In genomic region chr16:92445377-92445776, GRCm38 (mm10) we compare ENCODE assay signal across 9 mouse cellular contexts. TPM values are rescaled to one million over a fixed set of nuclear protein-coding genes. Genes with fewer than 3 reads are reported as not detected.
A peak's percentile ranks its signal among the peaks of the same experiment; 100 is the strongest.
DNase-seq lines count a peak whose midpoint lies in the region; ATAC-seq and TF ChIP-seq lines count a peak whose summit lies in the region.
"Had no signal": no experiment of that assay in that cellular context is flagged by ENCODE, and none has a peak within 500 bp of the region (broad histone marks: within the 10 kb centered on the region; RNA-seq: fewer than 3 reads in every experiment).

No protein-coding gene starts in this region.

- no peak overlapping the region for H3K27ac ChIP-seq in cerebellum, adult 2 months (ENCODE audit: insufficient read depth, low read length)
- no peak overlapping the region for H3K27ac ChIP-seq in liver, adult 2 months (replicated peaks; ENCODE audit: insufficient read depth, low read depth, low read length)
- no peak overlapping the region for H3K27ac ChIP-seq in liver, embryonic 11.5 days (ENCODE audit: low read depth, low read length)

- no peak overlapping the region for H3K4me3 ChIP-seq in cerebellum, adult 2 months (replicated peaks; ENCODE audit: insufficient read depth, low read depth, low read length)
- H3K4me3 ChIP-seq in liver, adult 2 months (ENCODE audit: insufficient read depth, low read depth, low read length): no peak overlapping the region
- H3K4me3 ChIP-seq in liver, embryonic 11.5 days (ENCODE audit: low read depth, low read length): no peak overlapping the region
- H3K4me3 ChIP-seq: erythroblast, embryonic 14.5 days had no signal

- TF ChIP-seq POLR2A in cerebellum, adult 2 months (IDR thresholded peaks at IDR 0.05; ENCODE audit: borderline replicate concordance, insufficient read depth, low read length): no peak
- no peak for TF ChIP-seq POLR2A in liver, adult 2 months (IDR thresholded peaks at IDR 0.05; ENCODE audit: extremely low read depth, insufficient read depth, low read length)

- H3K4me2 ChIP-seq in liver, embryonic 11.5 days: no peak overlapping the region

- 78% methylated on average over 10 of the region's 10 CpGs for WGBS in cerebellum, adult 2 months
- WGBS in liver, adult 2 months: 78% methylated on average over 10 of the region's 10 CpGs
- WGBS in liver, embryonic 11.5 days: 64% methylated on average over 10 of the region's 10 CpGs

- TF ChIP-seq CTCF in cerebellum, adult 2 months (IDR thresholded peaks at IDR 0.05; ENCODE audit: borderline replicate concordance, insufficient read depth, low read depth, low read length): peak; percentile 50; the same call in 1 of the 2 replicates
- peak; percentile 74 for TF ChIP-seq CTCF in liver, adult 2 months (IDR thresholded peaks at IDR 0.05; ENCODE audit: low read depth, low read length)

- H3K9me3 ChIP-seq in liver, embryonic 11.5 days (ENCODE audit: control insufficient read depth, low read length): no peaks in the 10 kb centered on the region

- H3K9ac ChIP-seq in liver, adult 2 months (ENCODE audit: low read depth, low read length): no peak overlapping the region
- H3K9ac ChIP-seq in liver, embryonic 11.5 days (ENCODE audit: low read depth, low read length): no peak overlapping the region

- no peaks in the 10 kb centered on the region for H3K27me3 ChIP-seq in cerebellum, adult 2 months (ENCODE audit: control insufficient read depth, insufficient read depth, low read length)
- no peaks in the 10 kb centered on the region for H3K27me3 ChIP-seq in liver, adult 2 months (ENCODE audit: control insufficient read depth, insufficient read depth, low read length)
- no peaks in the 10 kb centered on the region for H3K27me3 ChIP-seq in liver, embryonic 11.5 days (replicated peaks; ENCODE audit: control insufficient read depth, insufficient read depth, low read length)

- no peak for ATAC-seq in liver, embryonic 11.5 days (replicated peaks; ENCODE audit: low FRiP score)
- peak; percentile 63 for ATAC-seq in megakaryocyte progenitor cell, adult 5-6 weeks (replicated peaks; ENCODE audit: poor library complexity)
- no peak for ATAC-seq in frontal cortex, adult (ENCODE audit: low TSS enrichment)

- H3K79me2 ChIP-seq in liver, adult 2 months (ENCODE audit: control insufficient read depth, insufficient read depth, low read length): 0 out of 2 replicates have a peak, but pooled peaks cover 5% of the 10 kb centered on the region

- DNase-seq in cerebellum, adult 2 months: no peak
- no peak for DNase-seq in cerebellum, adult 8-10 months
- DNase-seq in liver, adult 2 months (ENCODE audit: extremely low read depth, low read depth, low spot score): peak; percentile 26
- no peak for DNase-seq in liver, embryonic 11.5 days (ENCODE audit: low spot score)
- peak; percentile 79 for DNase-seq in embryo, embryonic 10 days (ENCODE audit: low spot score)
- DNase-seq in spleen, adult 18-20 months: no peak

- H3K4me1 ChIP-seq in cerebellum, adult 2 months (ENCODE audit: control insufficient read depth, insufficient read depth, low read length): peaks cover 13% of the 10 kb centered on the region
- peaks cover 8% of the 10 kb centered on the region; the same call in 1 of the 2 replicates for H3K4me1 ChIP-seq in liver, adult 2 months (ENCODE audit: control insufficient read depth, insufficient read depth, low read length)
- peaks cover 11% of the 10 kb centered on the region for H3K4me1 ChIP-seq in liver, embryonic 11.5 days (replicated peaks; ENCODE audit: control insufficient read depth, insufficient read depth, low read length)

- H3K36me3 ChIP-seq in liver, adult 2 months (ENCODE audit: control insufficient read depth, insufficient read depth, low read length): no peaks in the 10 kb centered on the region
- no peaks in the 10 kb centered on the region for H3K36me3 ChIP-seq in liver, embryonic 11.5 days (ENCODE audit: control insufficient read depth, insufficient read depth, low read length)

RNA-seq across cellular contexts. Expression of gene Rcan1, which starts 25.3 kb away (rescaled TPM):
- polyA plus RNA-seq in cerebellum, adult 2 months (2012; rRNA removed): 32.1 and 35.8 TPM in 2 replicates
- 12.8 and 14.0 TPM in 2 replicates for total RNA-seq in liver, adult 2 months (2014; rRNA removed)
- polyA plus RNA-seq in liver, adult 2 months (2012; rRNA removed): 7.8 and 8.2 TPM in 2 replicates
- 21.6 and 21.9 TPM in 2 replicates for polyA plus RNA-seq in liver, embryonic 11.5 days (2014; fragmentation: Nextera tagmentation; extraction: Ambion mirVana)
- total RNA-seq in megakaryocyte progenitor cell, adult 5-6 weeks (2015): 6.9 and 7.8 TPM in 2 replicates
- total RNA-seq in megakaryocyte progenitor cell, adult 5-6 weeks (2017): 8.4 and 8.6 TPM in 2 replicates

RNA-seq across cellular contexts. Expression of gene Clic6, which starts 40.2 kb away (rescaled TPM):
- 7.9 and 14.7 TPM in 2 replicates for polyA plus RNA-seq in cerebellum, adult 2 months (2012; rRNA removed)
- 0.09 and 0.13 TPM in 2 replicates for total RNA-seq in liver, adult 2 months (2014; rRNA removed)
- 0.04 and 0.06 TPM in 2 replicates for polyA plus RNA-seq in liver, adult 2 months (2012; rRNA removed)
- 1.5 and 1.6 TPM in 2 replicates for polyA plus RNA-seq in liver, embryonic 11.5 days (2014; fragmentation: Nextera tagmentation; extraction: Ambion mirVana)
- not detected in 2 replicates for total RNA-seq in megakaryocyte progenitor cell, adult 5-6 weeks (2015)
- total RNA-seq in megakaryocyte progenitor cell, adult 5-6 weeks (2017): 0.04 TPM in 1 of 2 replicates, not detected in the other
- polyA plus RNA-seq: erythroblast, embryonic 14.5 days had no signal

Comparison
In these comparisons a context has a peak if more than half of its experiments do, and no peak if none do; other contexts are left out.
1. DNase-seq: peak in liver, adult 2 months (single experiment) and embryo, embryonic 10 days (single experiment); none in cerebellum, adult 2 months (0 of 2), cerebellum, adult 8-10 months (single experiment), liver, embryonic 11.5 days (single experiment) and spleen, adult 18-20 months (0 of 2).